Mouse (Mus musculus) E14TG2a.4 (cell line): ENCODE measurements around the gene Fshr.
"Not testable (repeated sequence)": the region's sequence is repeated elsewhere in the genome, so short reads cannot be mapped to it uniquely, and the experiment has no call there.

Experiments
- H3K27me3 ChIP-seq: 2 replicates; pipeline ENCODE4 v1.6.1; 2014; ENCODE audit warnings: low read length, control low read depth; ENCODE audit not compliant: insufficient read depth
- H3K36me3 ChIP-seq: 2 replicates; pipeline ENCODE4 v1.6.1; 2014; ENCODE audit warnings: low read length, control low read depth; ENCODE audit not compliant: insufficient read depth
- H3K4me1 ChIP-seq: replicated peaks from 2 replicates; pipeline ENCODE4 v1.6.1; 2014; ENCODE audit warnings: low read depth, low read length, control low read depth
- H3K4me3 ChIP-seq: replicated peaks from 2 replicates; pipeline ENCODE4 v1.5.1; 2014; ENCODE audit warnings: mild to moderate bottlenecking, low read length
- H3K9me3 ChIP-seq: 2 replicates; pipeline ENCODE4 v1.6.1; 2014; ENCODE audit warnings: low read length, control low read depth
- CTCF ChIP-seq: conservative IDR thresholded peaks from 2 replicates; pipeline ENCODE4 v1.5.1; 2014; ENCODE audit warnings: low read length
- NANOG ChIP-seq: IDR thresholded peaks from 2 replicates; pipeline ENCODE4 v1.6.1; 2014; ENCODE audit warnings: borderline replicate concordance, low read length, mixed read lengths
- POU5F1 ChIP-seq: IDR thresholded peaks from 2 replicates; pipeline ENCODE4 v1.6.1; 2014; ENCODE audit warnings: low read length, borderline replicate concordance

The Fshr gene

GRCm38 (mm10) chr17:89200575-89200974 lies at the start of gene Fshr:
Gene Fshr, minus strand, starts transcription at chr17:89200675.
- no peaks in the 10 kb centered on the region for H3K27me3 ChIP-seq
- no peak within 1 kb of the TSS for H3K4me3 ChIP-seq
- 0 out of 2 replicates have a peak, but pooled peaks cover 2% of the 10 kb centered on the region for H3K4me1 ChIP-seq
- no peaks in the 10 kb centered on the region for H3K9me3 ChIP-seq
- H3K36me3 ChIP-seq: no peaks in the 10 kb centered on the region
- TF ChIP-seq CTCF (no peak), NANOG (no peak), POU5F1 (no peak)

- Histone ChIP-seq H3K27me3 (no peaks in the 10 kb centered on the region), H3K36me3 (no peaks in the 10 kb centered on the region), H3K4me3 (no peak overlapping the region), H3K9me3 (no peaks in the 10 kb centered on the region), H3K4me1 (0 out of 2 replicates have a peak, but pooled peaks cover 2% of the 10 kb centered on the region)
- TF ChIP-seq NANOG (no peak), POU5F1 (no peak), CTCF (no peak)
Observed at GRCm38 (mm10) chr17:89202181-89202580, 1.7 kb upstream of the Fshr start.

GRCm38 (mm10) chr17:89173545-89173944 lies 26.9 kb downstream of the Fshr start:
- Histone ChIP-seq H3K4me1 (no peaks in the 10 kb centered on the region), H3K36me3 (no peaks in the 10 kb centered on the region), H3K27me3 (no peaks in the 10 kb centered on the region), H3K4me3 (no peak overlapping the region), H3K9me3 (no peaks in the 10 kb centered on the region)
- TF ChIP-seq CTCF (no peak), POU5F1 (no peak), NANOG (no peak)

GRCm38 (mm10) chr17:89164773-89165172 lies 35.7 kb downstream of the Fshr start:
- H3K36me3 ChIP-seq: no peaks in the 10 kb centered on the region
- H3K4me3 ChIP-seq: no peak overlapping the region
- no peaks in the 10 kb centered on the region for H3K4me1 ChIP-seq
- H3K27me3 ChIP-seq: no peaks in the 10 kb centered on the region
- TF ChIP-seq CTCF: no peak
- TF ChIP-seq NANOG: no peak
- no peak for TF ChIP-seq POU5F1
- H3K9me3 ChIP-seq: no peaks in the 10 kb centered on the region

GRCm38 (mm10) chr17:89162475-89162874 lies 38.0 kb downstream of the Fshr start:
- no peaks in the 10 kb centered on the region for H3K27me3 ChIP-seq
- no peak overlapping the region for H3K4me3 ChIP-seq
- TF ChIP-seq POU5F1 (no peak), NANOG (no peak), CTCF (no peak)
- 0 out of 2 replicates have a peak, but pooled peaks cover 7% of the 10 kb centered on the region for H3K4me1 ChIP-seq
- H3K36me3 ChIP-seq: no peaks in the 10 kb centered on the region
- no peaks in the 10 kb centered on the region for H3K9me3 ChIP-seq

GRCm38 (mm10) chr17:89159343-89159742 lies 41.1 kb downstream of the Fshr start:
- not testable (repeated sequence) for H3K27me3 ChIP-seq, H3K4me1 ChIP-seq, H3K9me3 ChIP-seq, H3K36me3 ChIP-seq, H3K4me3 ChIP-seq

- Histone ChIP-seq H3K4me3 (no peak overlapping the region), H3K4me1 (no peaks in the 10 kb centered on the region), H3K27me3 (no peaks in the 10 kb centered on the region), H3K9me3 (no peaks in the 10 kb centered on the region), H3K36me3 (no peaks in the 10 kb centered on the region)
- TF ChIP-seq POU5F1 (no peak), CTCF (no peak), NANOG (no peak)
Observed at GRCm38 (mm10) chr17:89144806-89145205, 55.7 kb downstream of the Fshr start.

- TF ChIP-seq POU5F1 (no peak), NANOG (no peak), CTCF (no peak)
- no peaks in the 10 kb centered on the region for H3K36me3 ChIP-seq
- H3K4me3 ChIP-seq: no peak overlapping the region
Observed at GRCm38 (mm10) chr17:89120023-89120422, 80.5 kb downstream of the Fshr start.

GRCm38 (mm10) chr17:89119250-89119649 lies 81.2 kb downstream of the Fshr start:
- Histone ChIP-seq H3K4me3 (no peak overlapping the region), H3K36me3 (no peaks in the 10 kb centered on the region), H3K4me1 (no peaks in the 10 kb centered on the region), H3K9me3 (no peaks in the 10 kb centered on the region), H3K27me3 (no peaks in the 10 kb centered on the region)
- no peak for TF ChIP-seq NANOG
- TF ChIP-seq CTCF: no peak
- TF ChIP-seq POU5F1: no peak

More at GRCm38 (mm10) chr17:89120023-89120422, 80.5 kb downstream of the Fshr start:
- Histone ChIP-seq H3K4me1 (no peaks in the 10 kb centered on the region), H3K9me3 (no peaks in the 10 kb centered on the region), H3K27me3 (no peaks in the 10 kb centered on the region)

GRCm38 (mm10) chr17:89113944-89114343 lies 86.5 kb downstream of the Fshr start:
- Histone ChIP-seq H3K9me3 (no peaks in the 10 kb centered on the region), H3K4me3 (no peak overlapping the region), H3K4me1 (no peaks in the 10 kb centered on the region), H3K36me3 (no peaks in the 10 kb centered on the region), H3K27me3 (no peaks in the 10 kb centered on the region)
- TF ChIP-seq NANOG (no peak), CTCF (no peak), POU5F1 (no peak)
